Mouse (Mus musculus) spleen, adult 12 weeks (tissue): ENCODE results near the gene Gm20388.

ENCODE experiments used
- DNase-seq: peaks from one replicate; pipeline ENCODE4 v3.0.0; 2022; ENCODE audit warnings: low spot score

Gene Gm20388

GRCm38 (mm10) chr8:122676621-122677480, 2766.2 kb downstream of the Gm20388 start:
- DNase-seq = no peak

GRCm38 (mm10) chr8:122677481-122678021, 2766.9 kb downstream of the Gm20388 start:
- no peak for DNase-seq

- DNase-seq = peak; percentile 80
These were observed 2767.6 kb downstream of the Gm20388 start for GRCm38 (mm10) chr8:122678061-122678895.

- DNase-seq = no peak
These were observed 2768.2 kb downstream of the Gm20388 start for GRCm38 (mm10) chr8:122678896-122679210.

- no peak for DNase-seq
These were observed 2768.8 kb downstream of the Gm20388 start for GRCm38 (mm10) chr8:122679325-122679920.

- no peak for DNase-seq
These were observed 2769.5 kb downstream of the Gm20388 start for GRCm38 (mm10) chr8:122680171-122680570.

- DNase-seq = no peak
These were observed 2772.2 kb downstream of the Gm20388 start for GRCm38 (mm10) chr8:122682820-122683219.

- DNase-seq = peak; percentile 67
These were observed 2774.6 kb downstream of the Gm20388 start for GRCm38 (mm10) chr8:122685097-122685861.

- DNase-seq = no peak
These were observed 2776.2 kb downstream of the Gm20388 start for GRCm38 (mm10) chr8:122686879-122687278.

- no peak for DNase-seq
These were observed 2778.7 kb downstream of the Gm20388 start for GRCm38 (mm10) chr8:122689315-122689714.

GRCm38 (mm10) chr8:122691018-122691417, 2780.4 kb downstream of the Gm20388 start:
- no peak for DNase-seq

- DNase-seq = no peak
These were observed 2781.5 kb downstream of the Gm20388 start for GRCm38 (mm10) chr8:122692152-122692551.

GRCm38 (mm10) chr8:122695438-122696042, 2784.9 kb downstream of the Gm20388 start:
- DNase-seq = no peak

GRCm38 (mm10) chr8:122697181-122697581, 2786.5 kb downstream of the Gm20388 start:
- no peak for DNase-seq

GRCm38 (mm10) chr8:122697586-122697985, 2786.9 kb downstream of the Gm20388 start:
- DNase-seq = no peak

GRCm38 (mm10) chr8:122698254-122698768, 2787.7 kb downstream of the Gm20388 start:
- DNase-seq = no peak

GRCm38 (mm10) chr8:122699005-122699492, 2788.4 kb downstream of the Gm20388 start, which contains the start of gene Cbfa2t3:
Gene Cbfa2t3 (minus strand): TSS chr8:122699109.
- no peak for DNase-seq

- no peak for DNase-seq
These were observed 2790.0 kb downstream of the Gm20388 start for GRCm38 (mm10) chr8:122700628-122701027.

- no peak for DNase-seq
These were observed 2791.0 kb downstream of the Gm20388 start for GRCm38 (mm10) chr8:122701441-122702185.
